Comparison of ENCODE assay signal across 9 mouse cellular contexts in the genomic region with DNA sequence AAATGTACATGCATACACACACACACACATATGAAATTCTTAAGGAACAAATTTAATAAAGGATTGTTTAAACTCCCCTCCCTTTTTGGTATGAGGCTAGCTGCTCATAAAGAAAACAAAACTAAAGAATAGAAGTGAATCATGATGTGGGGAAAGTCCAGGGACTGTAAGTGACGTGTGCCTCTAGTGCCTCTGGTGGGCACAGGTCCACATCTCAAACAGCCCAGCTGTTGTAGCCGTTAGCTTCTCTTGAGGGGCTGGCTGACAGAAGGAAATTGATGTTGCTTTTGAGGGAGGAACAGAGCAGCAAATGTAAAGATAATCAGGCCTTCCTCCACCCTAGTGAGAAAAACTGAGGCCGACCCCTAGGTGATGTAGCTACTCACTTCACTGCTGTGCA.
DNase-seq lines count a peak whose midpoint lies in the region; ATAC-seq and TF ChIP-seq lines count a peak whose summit lies in the region.
"Had no signal": no experiment of that assay in that cellular context is flagged by ENCODE, and none has a peak within 500 bp of the region (broad histone marks: within the 10 kb centered on the region; RNA-seq: fewer than 3 reads in every experiment).

No protein-coding gene starts in this region.

- H3K4me3 ChIP-seq in intestine, postnatal 0 days (ENCODE audit: low read depth, low read length), result no peak overlapping the region
- no peak overlapping the region for H3K4me3 ChIP-seq in intestine, embryonic 15.5 days (replicated peaks)
- H3K4me3 ChIP-seq in thymus, adult 2 months (ENCODE audit: control insufficient read depth, insufficient read depth, low read length), result no peak overlapping the region
- no peak overlapping the region for H3K4me3 ChIP-seq in embryonic fibroblast, embryonic 13.5 days (ENCODE audit: insufficient read depth, low read length)
- H3K4me3 ChIP-seq in stomach, postnatal 0 days (ENCODE audit: low read depth, low read length), result no peak overlapping the region
- no peak overlapping the region for H3K4me3 ChIP-seq in midbrain, embryonic 15.5 days
- H3K4me3 ChIP-seq: limb, embryonic 15.5 days had no signal

- ATAC-seq in intestine, postnatal 0 days, result no peak
- ATAC-seq in intestine, embryonic 15.5 days, result no peak
- peak; percentile 64; the same call in 1 of the 2 replicates for ATAC-seq in stomach, postnatal 0 days (ENCODE audit: low FRiP score, low TSS enrichment)
- ATAC-seq in midbrain, embryonic 15.5 days (replicated peaks), result no peak; the same call in 1 of the 2 replicates

- H3K9ac ChIP-seq in intestine, postnatal 0 days (ENCODE audit: low read depth, low read length), result no peak overlapping the region
- H3K9ac ChIP-seq in intestine, embryonic 15.5 days, result no peak overlapping the region
- no peak overlapping the region for H3K9ac ChIP-seq in stomach, postnatal 0 days (ENCODE audit: low read length)
- no peak overlapping the region for H3K9ac ChIP-seq in midbrain, embryonic 15.5 days
- H3K9ac ChIP-seq: limb, embryonic 15.5 days had no signal

- H3K36me3 ChIP-seq in intestine, postnatal 0 days (ENCODE audit: control insufficient read depth, insufficient read depth), result no peaks in the 10 kb centered on the region
- no peaks in the 10 kb centered on the region for H3K36me3 ChIP-seq in intestine, embryonic 15.5 days
- H3K36me3 ChIP-seq in thymus, adult 2 months (ENCODE audit: control insufficient read depth, insufficient read depth, low read length), result no peaks in the 10 kb centered on the region
- no peaks in the 10 kb centered on the region for H3K36me3 ChIP-seq in stomach, postnatal 0 days (ENCODE audit: control insufficient read depth, insufficient read depth, low read length)
- H3K36me3 ChIP-seq in midbrain, embryonic 15.5 days (replicated peaks), result no peaks in the 10 kb centered on the region
- H3K36me3 ChIP-seq: limb, embryonic 15.5 days had no signal

- TF ChIP-seq POLR2A in thymus, adult 2 months (IDR thresholded peaks at IDR 0.05; ENCODE audit: control insufficient read depth, extremely low read depth, insufficient read depth, low read length, poor library complexity), result no peak
- no peak for TF ChIP-seq POLR2A in embryonic fibroblast, embryonic 13.5 days (IDR thresholded peaks at IDR 0.05; ENCODE audit: low read depth, low read length)

- 46% methylated on average over 3 of the region's 3 CpGs for WGBS in intestine, postnatal 0 days
- WGBS in intestine, embryonic 15.5 days, result 50% methylated on average over 3 of the region's 3 CpGs
- WGBS in thymus, adult 2 months, result 18% methylated on average over 3 of the region's 3 CpGs
- WGBS in stomach, postnatal 0 days, result 37% methylated on average over 3 of the region's 3 CpGs
- 49% methylated on average over 3 of the region's 3 CpGs for WGBS in midbrain, embryonic 15.5 days

- H3K27ac ChIP-seq in intestine, postnatal 0 days (ENCODE audit: low read depth, low read length), result no peak overlapping the region
- no peak overlapping the region for H3K27ac ChIP-seq in intestine, embryonic 15.5 days
- H3K27ac ChIP-seq in thymus, adult 2 months (ENCODE audit: control insufficient read depth, insufficient read depth, low read length), result no peak overlapping the region
- H3K27ac ChIP-seq in embryonic fibroblast, embryonic 13.5 days (ENCODE audit: insufficient read depth, low read length), result peak overlapping the region; percentile 68
- H3K27ac ChIP-seq in stomach, postnatal 0 days (replicated peaks), result no peak overlapping the region
- H3K27ac ChIP-seq in midbrain, embryonic 15.5 days, result no peak overlapping the region
- H3K27ac ChIP-seq: limb, embryonic 15.5 days had no signal

- H3K27me3 ChIP-seq in intestine, postnatal 0 days (replicated peaks; ENCODE audit: control insufficient read depth, insufficient read depth, low read length), result no peaks in the 10 kb centered on the region
- H3K27me3 ChIP-seq in intestine, embryonic 15.5 days (replicated peaks), result no peaks in the 10 kb centered on the region
- no peaks in the 10 kb centered on the region for H3K27me3 ChIP-seq in thymus, adult 2 months (ENCODE audit: control insufficient read depth, insufficient read depth, low read length)
- no peaks in the 10 kb centered on the region for H3K27me3 ChIP-seq in stomach, postnatal 0 days (ENCODE audit: control insufficient read depth, insufficient read depth, low read length)
- no peaks in the 10 kb centered on the region for H3K27me3 ChIP-seq in midbrain, embryonic 15.5 days (replicated peaks)
- H3K27me3 ChIP-seq: limb, embryonic 15.5 days had no signal

- no peaks in the 10 kb centered on the region; the same call in 1 of the 2 replicates for H3K4me1 ChIP-seq in intestine, postnatal 0 days (replicated peaks; ENCODE audit: control insufficient read depth, insufficient read depth, low read length)
- no peaks in the 10 kb centered on the region for H3K4me1 ChIP-seq in intestine, embryonic 15.5 days (replicated peaks)
- H3K4me1 ChIP-seq in thymus, adult 2 months (replicated peaks; ENCODE audit: control insufficient read depth, insufficient read depth, low read length), result peaks cover 26% of the 10 kb centered on the region
- peaks cover 16% of the 10 kb centered on the region for H3K4me1 ChIP-seq in embryonic fibroblast, embryonic 13.5 days (ENCODE audit: control insufficient read depth, insufficient read depth, low read length)
- H3K4me1 ChIP-seq in stomach, postnatal 0 days (replicated peaks; ENCODE audit: control insufficient read depth, insufficient read depth), result peaks cover 7% of the 10 kb centered on the region
- H3K4me1 ChIP-seq in midbrain, embryonic 15.5 days, result no peaks in the 10 kb centered on the region

- DNase-seq in thymus, adult 2 months, result peak; percentile 33
- DNase-seq in thymus, adult 18-20 months, result no peak
- no peak for DNase-seq in stomach, postnatal 0 days (ENCODE audit: low spot score)
- no peak for DNase-seq in right cerebral cortex, postnatal 14 days

- H3K4me2 ChIP-seq in intestine, postnatal 0 days (replicated peaks; ENCODE audit: low read depth), result no peak overlapping the region
- no peak overlapping the region for H3K4me2 ChIP-seq in intestine, embryonic 15.5 days (replicated peaks)
- no peak overlapping the region for H3K4me2 ChIP-seq in stomach, postnatal 0 days (replicated peaks; ENCODE audit: low read depth)
- no peak overlapping the region for H3K4me2 ChIP-seq in midbrain, embryonic 15.5 days
- H3K4me2 ChIP-seq: limb, embryonic 15.5 days had no signal

- no peaks in the 10 kb centered on the region for H3K9me3 ChIP-seq in intestine, postnatal 0 days (ENCODE audit: control insufficient read depth)
- no peaks in the 10 kb centered on the region for H3K9me3 ChIP-seq in intestine, embryonic 15.5 days
- H3K9me3 ChIP-seq in stomach, postnatal 0 days (ENCODE audit: control insufficient read depth, low read length), result no peaks in the 10 kb centered on the region
- H3K9me3 ChIP-seq in midbrain, embryonic 15.5 days, result no peaks in the 10 kb centered on the region
- H3K9me3 ChIP-seq: limb, embryonic 15.5 days had no signal

- TF ChIP-seq CTCF in intestine, postnatal 0 days (IDR thresholded peaks at IDR 0.05; ENCODE audit: low read depth), result peak; percentile 62
- TF ChIP-seq CTCF in thymus, adult 2 months (IDR thresholded peaks at IDR 0.05; ENCODE audit: borderline replicate concordance, control insufficient read depth, extremely low read depth, insufficient read depth, low read length, poor library complexity), result no peak
- peak; percentile 39; the same call in 1 of the 2 replicates for TF ChIP-seq CTCF in embryonic fibroblast, embryonic 13.5 days (IDR thresholded peaks at IDR 0.05; ENCODE audit: borderline replicate concordance, insufficient read depth, low read length)
- peak; percentile 61 for TF ChIP-seq CTCF in stomach, postnatal 0 days (IDR thresholded peaks at IDR 0.05; ENCODE audit: low read depth)

- TF ChIP-seq EP300 in stomach, postnatal 0 days (optimal IDR thresholded peaks at IDR 0.05), result no peak
